Mouse (Mus musculus) spleen, adult 2 months (tissue): ENCODE data around the gene Rreb1.

Experiments used
- CTCF ChIP-seq: fragments of 200-500 bp; IDR thresholded peaks from 2 replicates; pipeline ENCODE4 v1.5.1; 2011; ENCODE audit warnings: mild to moderate bottlenecking, inconsistent platforms; ENCODE audit not compliant: insufficient read depth, insufficient read length, insufficient replicate concordance; ENCODE audit errors: extremely low read depth
- POLR2A ChIP-seq: fragments of 200-500 bp; IDR thresholded peaks from 2 replicates; pipeline ENCODE4 v1.6.1; 2011; ENCODE audit warnings: low read depth, low read length, inconsistent platforms

DNA sequence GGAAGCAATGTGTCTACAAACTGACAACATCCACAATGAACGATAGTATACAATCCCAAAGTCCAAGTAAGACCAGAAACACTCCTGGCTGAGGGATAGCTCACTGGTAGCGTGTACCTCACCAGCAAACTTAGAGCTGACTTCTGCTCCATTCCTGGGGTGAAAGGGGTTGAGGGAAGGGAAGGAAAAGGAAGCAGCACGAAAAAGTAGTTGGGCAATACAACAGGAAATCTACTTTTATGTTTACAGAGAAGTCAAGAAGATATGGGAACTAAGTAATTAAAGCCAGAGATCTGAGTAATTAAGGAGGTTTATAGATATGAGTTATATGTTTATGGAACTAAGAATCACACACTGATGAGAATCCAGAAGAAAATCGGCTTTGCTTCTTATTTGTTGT lies 36.0 kb upstream of the Rreb1 start:
- TF ChIP-seq POLR2A: no peak
- TF ChIP-seq CTCF: no peak
